ENCODE assay signal across 8 mouse cellular contexts in genomic region chr14:31251084-31251604, GRCm38 (mm10). TPM values are rescaled to one million over a fixed set of nuclear protein-coding genes. Genes with fewer than 3 reads are reported as not detected.
DNase-seq lines count a peak whose midpoint lies in the region; ATAC-seq lines count a peak whose summit lies in the region.

TSS of gene Phf7 (minus strand) at chr14:31251317.
TSS of gene Bap1 (plus strand) at chr14:31251450.

- peak; percentile 97 for DNase-seq in ZHBTc4 (ENCODE audit: low read depth, low spot score)
- peak; percentile 99 for DNase-seq in cerebellum, postnatal 4 days (ENCODE audit: low spot score in 2 of 2)
- peak; percentile 95 for DNase-seq in gastrocnemius, adult 18-20 months (ENCODE audit: low spot score)
- DNase-seq in left cerebral cortex, adult 18-20 months (ENCODE audit: low spot score in 2 of 2): peak; percentile 97
- DNase-seq in lung, postnatal 4 days: peak; percentile 97
- peak; percentile 97 for DNase-seq in retina, postnatal 1 day
- peak; percentile 98 for DNase-seq in thymus, postnatal 4 days

- H3K9me3 ChIP-seq in hindbrain, embryonic 16.5 days (ENCODE audit: control insufficient read depth, low read length): no peaks in the 10 kb centered on the region

- 0% methylated on average over 58 of the region's 75 CpGs for WGBS in hindbrain, embryonic 16.5 days

- peak within 1 kb of the TSS; percentile 77 for H3K4me2 ChIP-seq in hindbrain, embryonic 16.5 days (ENCODE audit: low read length)

- peak within 1 kb of the TSS; percentile 94 for H3K9ac ChIP-seq in hindbrain, embryonic 16.5 days (ENCODE audit: low read depth, low read length)

- H3K27me3 ChIP-seq in hindbrain, embryonic 16.5 days (replicated peaks; ENCODE audit: control insufficient read depth, insufficient read depth, low read length): no peaks in the 10 kb centered on the region

- ATAC-seq in hindbrain, embryonic 16.5 days: peak; percentile 93

- H3K4me1 ChIP-seq in hindbrain, embryonic 16.5 days (ENCODE audit: control insufficient read depth, insufficient read depth, low read depth, low read length): peaks cover 9% of the 10 kb centered on the region

- peak within 1 kb of the TSS; percentile 87 for H3K4me3 ChIP-seq in hindbrain, embryonic 16.5 days (ENCODE audit: low read length)

- H3K27ac ChIP-seq in hindbrain, embryonic 16.5 days (ENCODE audit: low read depth, low read length): peak within 1 kb of the TSS; percentile 94

- peaks cover 23% of the 10 kb centered on the region for H3K36me3 ChIP-seq in hindbrain, embryonic 16.5 days (ENCODE audit: control insufficient read depth, insufficient read depth, low read length)

RNA-seq across cellular contexts. Expression of gene Phf7, which starts in this region (rescaled TPM):
- total RNA-seq in gastrocnemius, adult 18-20 months (2021): 10 to 100 TPM in 1 of 2 experiments, 1 to 10 TPM in 1; 9.2 to 10.8 TPM
- 7.8 and 9.8 TPM in 2 replicates for polyA plus RNA-seq in hindbrain, embryonic 16.5 days (2015; fragmentation: Nextera tagmentation; extraction: Ambion mirVana)
- 1 to 10 TPM; 3.2 to 4.1 TPM for total RNA-seq in left cerebral cortex, adult 18-20 months (2021)

RNA-seq across cellular contexts. Expression of gene Bap1, which starts in this region (rescaled TPM):
- 10 to 100 TPM; 40.7 to 46.8 TPM for total RNA-seq in gastrocnemius, adult 18-20 months (2021)
- 102 and 120 TPM in 2 replicates for polyA plus RNA-seq in hindbrain, embryonic 16.5 days (2015; fragmentation: Nextera tagmentation; extraction: Ambion mirVana)
- 100 to 1,000 TPM; 145 TPM for total RNA-seq in left cerebral cortex, adult 18-20 months (2021)

Comparison
In these comparisons a context has a peak if more than half of its experiments do, and no peak if none do; other contexts are left out.
1. Peak in every context shown above with its lines: DNase-seq, ATAC-seq, H3K4me3 ChIP-seq and H3K27ac ChIP-seq.